Mouse (Mus musculus) forebrain, embryonic 15.5 days (tissue): Measurements from ENCODE around the gene Ddb2. TPM values are rescaled to one million over a fixed set of nuclear protein-coding genes. Genes with fewer than 3 reads are reported as not detected.

ENCODE experiments used
- ATAC-seq: fragments of 200-750 bp; cut with Nextera tagmentation; replicated peaks from 2 replicates; pipeline ENCODE4 v1.8.0; 2017; ENCODE audit warnings: mild to moderate bottlenecking, moderate TSS enrichment, moderate library complexity
- H3K27ac ChIP-seq: fragments of 300-500 bp; sonication (generic); replicated peaks from 2 replicates; pipeline ENCODE4 v1.5.1; 2015; ENCODE audit warnings: mild to moderate bottlenecking, inconsistent platforms
- H3K27me3 ChIP-seq: fragments of 300-500 bp; sonication (generic); 2 replicates; pipeline ENCODE4 v1.6.1; 2015; ENCODE audit warnings: inconsistent platforms
- H3K36me3 ChIP-seq: fragments of 300-500 bp; sonication (generic); 2 replicates; pipeline ENCODE4 v1.6.1; 2015; ENCODE audit warnings: mild to moderate bottlenecking, inconsistent platforms
- H3K4me1 ChIP-seq: fragments of 300-500 bp; sonication (generic); 2 replicates; pipeline ENCODE4 v1.6.1; 2015; ENCODE audit warnings: inconsistent platforms
- H3K4me2 ChIP-seq: fragments of 300-500 bp; sonication (generic); replicated peaks from 2 replicates; pipeline ENCODE4 v1.6.1; 2015; ENCODE audit warnings: mild to moderate bottlenecking, inconsistent platforms
- H3K4me3 ChIP-seq: fragments of 300-500 bp; sonication (generic); 2 replicates; pipeline ENCODE4 v1.5.1; 2015; ENCODE audit warnings: mild to moderate bottlenecking, inconsistent platforms
- H3K9ac ChIP-seq: fragments of 300-500 bp; sonication (generic); replicated peaks from 2 replicates; pipeline ENCODE4 v1.6.1; 2015; ENCODE audit warnings: mild to moderate bottlenecking, inconsistent platforms
- H3K9me3 ChIP-seq: fragments of 300-500 bp; sonication (generic); 2 replicates; pipeline ENCODE4 v1.6.1; 2016; ENCODE audit warnings: inconsistent platforms
- WGBS: fragments of 180-500 bp; shearing (Covaris S2); methylation state at CpG from one replicate; pipeline ENCODE4 v1.1.7; 2015; ENCODE audit warnings: mixed read lengths; 5-methylcytosine and 5-hydroxymethylcytosine counted together
- polyA plus RNA-seq: library from polyadenylated mRNA; unstranded; fragments of >200 nt; fragmentation: Nextera tagmentation; extraction: Ambion mirVana; gene quantifications from 2 replicates; pipeline ENCODE4 v1.2.1, GENCODE M21; 2015

The Ddb2 gene
- polyA plus RNA-seq, 1 experiment from 2014 or later: 14.5 TPM

DNA sequence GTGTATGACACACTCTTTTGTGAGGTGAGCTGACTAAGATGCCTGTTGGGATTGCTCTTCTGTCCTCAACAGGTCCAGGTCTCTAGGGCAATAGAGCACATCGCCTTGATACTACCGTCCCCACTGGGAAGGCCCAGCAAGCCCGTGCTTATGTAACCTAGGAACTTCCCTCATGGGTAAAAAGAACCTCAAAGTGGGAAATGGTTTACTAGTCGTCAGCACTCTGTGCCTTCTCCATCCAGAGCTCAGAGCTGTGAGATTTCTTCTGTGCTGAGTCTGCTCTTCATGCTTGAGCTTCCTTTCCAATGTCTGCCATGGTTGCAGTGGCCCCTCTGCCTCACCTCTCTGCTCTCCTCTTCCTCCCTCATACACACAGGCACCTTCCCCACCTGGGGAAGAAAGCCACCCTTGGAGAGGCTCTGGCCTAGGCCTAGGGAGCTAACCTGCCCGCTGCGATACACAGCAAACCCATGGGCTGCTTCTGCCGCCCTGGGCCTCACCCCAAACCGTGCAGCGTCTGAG lies 30.5 kb downstream of the Ddb2 start:
- Histone ChIP-seq H3K27me3 (no peaks in the 10 kb centered on the region), H3K9me3 (no peaks in the 10 kb centered on the region), H3K27ac (no peak overlapping the region), H3K36me3 (peaks cover 62% of the 10 kb centered on the region), H3K4me1 (peaks cover 30% of the 10 kb centered on the region), H3K9ac (no peak overlapping the region), H3K4me2 (no peak overlapping the region), H3K4me3 (no peak overlapping the region)
- WGBS: 92% methylated on average over 9 of the region's 9 CpGs
- no peak for ATAC-seq

GRCm38 (mm10) chr2:91202972-91203656 lies 33.7 kb downstream of the Ddb2 start:
- Histone ChIP-seq H3K27me3 (no peaks in the 10 kb centered on the region), H3K4me3 (peak overlapping the region; percentile 74), H3K9ac (peak overlapping the region; percentile 86), H3K36me3 (peaks cover 33% of the 10 kb centered on the region), H3K4me1 (peaks cover 30% of the 10 kb centered on the region), H3K27ac (peak overlapping the region; percentile 89), H3K4me2 (peak overlapping the region; percentile 67), H3K9me3 (no peaks in the 10 kb centered on the region)
- ATAC-seq: no peak
- 12% methylated on average over 20 of the region's 20 CpGs for WGBS

DNA sequence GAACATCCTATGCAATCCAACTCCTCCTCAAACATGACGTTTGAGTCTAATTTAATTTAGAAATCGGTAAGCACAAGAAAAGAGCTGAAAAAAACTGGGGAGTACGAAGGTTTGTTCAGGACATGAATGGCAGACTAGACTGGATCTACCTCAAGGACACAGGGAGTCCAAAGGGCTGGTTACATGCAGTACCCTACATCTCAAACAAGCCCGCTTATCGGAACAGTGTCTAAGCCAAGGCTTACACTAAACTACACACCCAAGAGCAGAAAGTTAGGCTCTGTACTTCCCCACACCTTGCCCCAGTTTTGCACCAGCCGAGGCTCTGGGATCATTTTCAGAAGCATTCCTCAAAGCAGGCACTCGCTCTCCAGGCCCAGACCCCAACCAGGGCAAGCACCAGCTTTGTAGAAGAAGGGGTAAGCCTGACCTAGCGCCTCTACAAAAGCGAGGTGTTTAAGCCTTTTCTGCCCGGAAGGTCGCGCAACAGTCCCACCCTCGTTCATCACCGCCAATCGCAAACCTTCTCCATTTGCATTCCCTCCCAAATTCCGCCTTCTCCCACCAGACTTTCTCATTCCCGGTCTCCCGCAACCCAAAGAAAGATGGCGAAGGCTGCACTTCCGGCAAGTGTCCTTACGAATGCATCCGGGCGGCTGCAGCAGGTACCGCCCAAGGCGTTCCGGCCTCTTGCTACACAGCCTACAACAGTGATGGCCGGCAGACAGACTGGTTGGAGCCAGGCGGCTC lies 34.4 kb downstream of the Ddb2 start, which contains the start of the genes Nr1h3 and Acp2:
Nr1h3 (minus strand) TSS at position 613 of the 750 bp plus-strand sequence.
Acp2 (plus strand) TSS at position 664 of the 750 bp plus-strand sequence.
- WGBS: 4% methylated on average over 28 of the region's 28 CpGs
- no peaks in the 10 kb centered on the region for H3K27me3 ChIP-seq
- peak within 1 kb of the TSS; percentile 67 for H3K4me2 ChIP-seq
- peak within 1 kb of the TSS; percentile 89 for H3K27ac ChIP-seq
- peak; percentile 98 for ATAC-seq
- peak within 1 kb of the TSS; percentile 74 for H3K4me3 ChIP-seq
- H3K9ac ChIP-seq: peak within 1 kb of the TSS; percentile 86
- peaks cover 30% of the 10 kb centered on the region for H3K4me1 ChIP-seq
- no peaks in the 10 kb centered on the region for H3K9me3 ChIP-seq
- peaks cover 25% of the 10 kb centered on the region for H3K36me3 ChIP-seq

DNA sequence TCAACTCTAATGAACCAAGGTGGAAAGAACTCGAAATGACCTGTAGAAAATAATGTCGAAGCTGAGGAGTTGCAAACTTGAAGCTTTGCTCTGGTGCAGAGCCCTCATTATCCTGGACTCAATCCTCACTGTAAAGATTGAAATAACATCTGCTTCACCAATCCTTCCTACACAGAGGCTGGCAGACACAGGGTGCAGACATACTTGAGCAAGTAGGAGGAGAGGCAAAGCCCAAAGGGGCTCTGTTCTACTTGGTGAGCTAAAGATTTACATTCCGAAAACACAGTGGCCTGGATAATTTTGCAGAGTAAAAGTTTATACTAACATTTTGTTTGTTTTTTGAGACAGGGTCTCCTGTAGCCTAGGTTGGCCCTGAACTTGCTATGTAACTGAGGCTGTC lies 37.9 kb downstream of the Ddb2 start:
- no peak for ATAC-seq
- H3K27me3 ChIP-seq: no peaks in the 10 kb centered on the region
- H3K4me1 ChIP-seq: peaks cover 25% of the 10 kb centered on the region
- H3K4me3 ChIP-seq: no peak overlapping the region
- no peak overlapping the region for H3K27ac ChIP-seq
- 84% methylated on average over 3 of the region's 3 CpGs for WGBS
- no peak overlapping the region for H3K4me2 ChIP-seq
- H3K36me3 ChIP-seq: no peaks in the 10 kb centered on the region
- H3K9ac ChIP-seq: no peak overlapping the region
- no peaks in the 10 kb centered on the region for H3K9me3 ChIP-seq

DNA sequence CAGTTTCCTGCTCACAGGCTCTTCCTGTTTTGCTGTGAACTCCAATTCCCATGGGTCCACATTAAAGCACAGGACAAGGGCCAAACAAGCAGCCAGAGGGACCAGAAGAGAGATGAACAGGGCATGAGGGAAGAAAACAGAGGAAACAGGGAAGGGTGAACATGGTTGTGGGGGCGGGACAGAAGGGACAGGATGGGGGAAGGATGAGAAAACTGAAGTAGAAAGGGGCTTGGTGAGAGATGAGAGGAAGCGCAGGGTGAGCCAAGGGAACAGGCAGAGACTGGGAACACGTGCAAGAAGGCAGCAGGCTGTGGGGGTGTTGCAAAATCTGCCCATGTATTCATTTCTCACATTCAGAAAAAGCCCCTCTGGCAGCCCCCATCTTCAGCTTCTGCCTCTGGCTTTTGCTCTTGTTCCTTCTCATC lies 40.2 kb downstream of the Ddb2 start:
- Histone ChIP-seq H3K4me1 (peaks cover 11% of the 10 kb centered on the region), H3K36me3 (no peaks in the 10 kb centered on the region), H3K27ac (no peak overlapping the region), H3K9ac (no peak overlapping the region), H3K4me3 (no peak overlapping the region), H3K27me3 (0 out of 2 replicates have a peak, but pooled peaks cover 3% of the 10 kb centered on the region), H3K9me3 (no peaks in the 10 kb centered on the region), H3K4me2 (no peak overlapping the region)
- no peak for ATAC-seq
- 70% methylated on average over 3 of the region's 3 CpGs for WGBS

DNA sequence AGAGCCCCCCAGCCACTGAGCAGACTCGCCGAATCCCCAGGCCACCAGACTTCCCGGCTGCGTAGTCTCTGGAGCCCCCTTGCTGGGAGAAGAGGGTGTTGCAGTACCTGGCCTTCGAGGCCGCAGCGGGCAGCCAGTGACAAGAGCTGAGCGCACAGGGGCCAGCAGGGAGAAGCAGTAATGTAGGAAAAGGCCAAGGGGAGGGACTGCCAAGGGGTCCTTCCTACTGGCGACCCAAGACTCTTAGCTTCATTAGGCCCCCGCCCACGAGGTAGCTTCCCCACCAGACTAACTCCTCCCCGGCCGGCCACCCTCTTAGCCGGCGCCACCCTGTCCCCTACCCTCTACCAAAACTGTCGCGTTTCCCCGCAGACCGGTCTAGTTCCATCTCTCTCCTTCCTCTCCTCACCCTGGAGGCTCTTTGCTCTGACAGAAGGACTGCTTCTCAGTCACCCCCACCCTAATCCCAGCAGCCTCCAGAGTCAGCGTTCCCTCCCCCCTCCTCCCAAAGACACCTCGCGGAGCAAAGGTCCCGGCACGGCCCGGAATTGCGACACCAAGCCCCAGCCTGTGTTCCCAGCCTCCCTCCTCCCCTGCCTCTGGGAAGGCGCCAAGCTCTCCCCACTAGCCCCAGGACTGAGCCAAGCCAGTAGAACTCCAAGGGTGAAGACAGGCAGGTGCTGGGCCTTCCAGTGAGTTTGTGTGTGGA lies 42.0 kb downstream of the Ddb2 start:
- Histone ChIP-seq H3K4me3 (peak overlapping the region; percentile 34), H3K27me3 (0 out of 2 replicates have a peak, but pooled peaks cover 3% of the 10 kb centered on the region), H3K9me3 (no peaks in the 10 kb centered on the region), H3K36me3 (no peaks in the 10 kb centered on the region), H3K4me1 (peaks cover 9% of the 10 kb centered on the region), H3K9ac (peak overlapping the region; percentile 40), H3K27ac (no peak overlapping the region), H3K4me2 (peak overlapping the region; percentile 65)
- peak; percentile 87 for ATAC-seq
- WGBS: 2% methylated on average over 27 of the region's 27 CpGs

DNA sequence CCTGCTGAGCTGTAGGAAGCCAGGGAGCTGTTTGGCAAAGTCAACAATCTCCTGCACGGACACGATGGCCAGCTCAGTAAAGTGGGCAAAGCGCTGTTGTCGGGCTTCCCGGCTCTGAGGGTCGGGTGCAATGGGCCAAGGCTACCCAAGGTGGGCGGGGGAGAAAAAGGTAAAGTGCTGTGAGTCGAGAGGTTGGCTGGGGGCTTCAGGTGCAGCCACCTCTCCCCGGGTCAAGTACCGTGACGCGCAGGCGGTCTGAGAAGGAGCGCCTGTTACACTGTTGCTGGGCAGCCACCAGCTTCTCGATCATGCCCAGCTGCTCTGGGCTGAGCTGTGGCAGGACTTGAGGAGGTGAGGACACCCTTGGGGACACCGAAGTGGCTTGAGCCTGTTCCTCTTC lies 46.3 kb downstream of the Ddb2 start:
- ATAC-seq: no peak
- Histone ChIP-seq H3K9ac (no peak overlapping the region), H3K9me3 (no peaks in the 10 kb centered on the region)

DNA sequence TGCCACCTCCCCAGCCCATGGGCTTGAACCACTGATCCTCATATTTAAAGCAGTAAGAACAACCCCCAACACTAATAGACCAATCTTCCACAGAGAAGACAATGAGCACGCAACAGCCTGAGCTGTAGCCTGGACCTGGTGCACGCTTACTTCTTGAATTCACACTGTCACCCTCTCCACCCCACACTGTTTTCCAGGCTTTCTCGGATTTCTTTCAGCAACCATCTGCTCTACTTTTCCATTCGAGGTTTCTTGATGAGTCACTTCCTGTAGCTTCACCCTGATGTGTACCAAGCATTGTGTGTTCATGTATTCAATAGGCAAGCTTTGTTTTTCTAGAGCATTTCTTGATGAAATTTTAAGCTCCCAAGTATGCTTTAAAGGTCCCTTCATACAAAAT lies 49.4 kb downstream of the Ddb2 start:
- H3K9ac ChIP-seq: no peak overlapping the region
- WGBS: 68% methylated on average over 4 of the region's 4 CpGs
- no peaks in the 10 kb centered on the region for H3K9me3 ChIP-seq
- no peak overlapping the region for H3K4me2 ChIP-seq
- H3K4me1 ChIP-seq: 0 out of 2 replicates have a peak, but pooled peaks cover 5% of the 10 kb centered on the region
- no peaks in the 10 kb centered on the region for H3K36me3 ChIP-seq
- no peak overlapping the region for H3K4me3 ChIP-seq
- H3K27me3 ChIP-seq: no peaks in the 10 kb centered on the region
- no peak overlapping the region for H3K27ac ChIP-seq
- ATAC-seq: no peak

More for the DNA sequence above, 46.3 kb downstream of the Ddb2 start:
- H3K36me3 ChIP-seq: no peaks in the 10 kb centered on the region
- no peak overlapping the region for H3K4me3 ChIP-seq
- peaks cover 9% of the 10 kb centered on the region for H3K4me1 ChIP-seq
- no peak overlapping the region for H3K4me2 ChIP-seq
- 0 out of 2 replicates have a peak, but pooled peaks cover 3% of the 10 kb centered on the region for H3K27me3 ChIP-seq
- no peak overlapping the region for H3K27ac ChIP-seq
- 92% methylated on average over 16 of the region's 16 CpGs for WGBS

DNA sequence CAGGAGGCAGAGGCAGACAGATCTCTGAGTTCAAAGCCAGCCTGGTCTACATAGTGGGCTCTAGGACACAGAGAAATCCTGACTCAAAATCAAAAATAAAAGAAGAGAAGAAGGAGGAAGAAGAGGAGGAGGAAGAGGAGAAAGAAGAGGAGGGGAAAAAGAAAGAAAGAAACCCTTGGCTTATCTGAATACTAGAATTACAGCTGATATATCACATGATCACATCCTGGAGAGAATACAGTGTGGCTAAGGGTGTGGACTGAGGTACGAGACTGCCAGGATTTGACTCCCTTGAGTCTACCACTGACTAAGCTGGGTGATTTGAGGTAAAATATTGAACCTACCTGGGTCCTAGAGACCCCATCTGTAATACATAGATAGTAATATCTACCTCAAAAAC lies 50.6 kb downstream of the Ddb2 start:
- H3K9ac ChIP-seq: no peak overlapping the region
- H3K27ac ChIP-seq: no peak overlapping the region
- no peaks in the 10 kb centered on the region for H3K36me3 ChIP-seq
- WGBS: 79% methylated on average over 1 of the region's 1 CpGs
- peaks cover 14% of the 10 kb centered on the region for H3K4me1 ChIP-seq
- H3K9me3 ChIP-seq: no peaks in the 10 kb centered on the region
- H3K4me2 ChIP-seq: no peak overlapping the region
- ATAC-seq: no peak
- H3K27me3 ChIP-seq: no peaks in the 10 kb centered on the region
- no peak overlapping the region for H3K4me3 ChIP-seq

DNA sequence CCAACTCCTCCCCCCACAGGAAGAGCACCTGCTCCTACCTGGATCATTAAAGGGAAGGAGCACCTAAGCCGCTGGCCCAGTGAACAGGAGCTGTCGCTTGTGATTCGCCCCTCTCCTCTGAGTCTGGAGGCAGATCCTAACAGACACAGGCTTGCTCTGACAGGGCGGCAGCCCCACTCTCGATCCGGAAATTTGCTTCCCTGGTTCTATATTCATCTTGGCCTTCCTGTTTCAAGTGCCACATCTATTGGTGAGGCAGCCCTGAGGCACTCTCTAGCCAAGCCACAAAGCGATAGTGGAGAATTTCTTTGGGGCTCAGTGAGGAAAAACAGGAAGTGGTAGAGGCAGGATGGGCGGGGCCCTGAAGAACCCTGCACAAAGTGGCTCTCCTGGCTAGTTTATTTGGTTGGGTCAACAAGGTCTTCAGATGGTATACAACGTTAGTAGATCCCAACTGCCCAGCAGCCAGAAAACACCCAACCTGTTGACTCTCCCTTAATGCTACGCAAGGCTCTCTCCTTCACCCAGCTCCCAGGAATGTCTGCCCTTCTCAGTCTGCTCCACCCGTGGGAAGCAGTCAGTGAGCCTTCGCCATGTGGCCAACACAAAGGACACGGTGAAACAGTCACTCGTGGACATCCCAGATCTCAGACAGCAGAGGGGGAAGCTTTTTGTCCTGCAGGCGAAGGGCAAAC lies 52.9 kb downstream of the Ddb2 start, which contains the start of gene Madd:
Madd (minus strand) TSS at position 127 of the 695 bp plus-strand sequence.
- H3K4me1 ChIP-seq: peaks cover 28% of the 10 kb centered on the region
- H3K4me3 ChIP-seq: peak within 1 kb of the TSS; percentile 96
- 70% methylated on average over 15 of the region's 15 CpGs for WGBS
- H3K27me3 ChIP-seq: no peaks in the 10 kb centered on the region
- peak; percentile 2; the same call in 1 of the 2 replicates for ATAC-seq
- peak within 1 kb of the TSS; percentile 97 for H3K27ac ChIP-seq
- H3K4me2 ChIP-seq: peak within 1 kb of the TSS; percentile 77
- H3K9ac ChIP-seq: peak within 1 kb of the TSS; percentile 90
- no peaks in the 10 kb centered on the region for H3K36me3 ChIP-seq
- H3K9me3 ChIP-seq: no peaks in the 10 kb centered on the region

- WGBS: 0% methylated on average over 9 of the region's 9 CpGs
- Histone ChIP-seq H3K27ac (peak overlapping the region; percentile 97), H3K9ac (peak overlapping the region; percentile 90), H3K4me3 (peak overlapping the region; percentile 96), H3K4me1 (peaks cover 28% of the 10 kb centered on the region), H3K36me3 (peaks cover 3% of the 10 kb centered on the region), H3K9me3 (no peaks in the 10 kb centered on the region), H3K27me3 (no peaks in the 10 kb centered on the region), H3K4me2 (peak overlapping the region; percentile 77)
- ATAC-seq: peak; percentile 97
These were observed 53.7 kb downstream of the Ddb2 start for GRCm38 (mm10) chr2:91183148-91183513.
